Mouse (Mus musculus): ENCODE measurements around the gene Trip11.

Trip11 gene

GRCm38 (mm10) chr12:101897113-101897512, 16.0 kb downstream of the Trip11 start:
- peak; percentile 81 for DNase-seq (ENCODE audit: low read depth)

GRCm38 (mm10) chr12:101893296-101893695, 19.8 kb downstream of the Trip11 start:
- DNase-seq (ENCODE audit: low read depth), result no peak

- no peak for DNase-seq (ENCODE audit: low read depth)
Observed at GRCm38 (mm10) chr12:101892832-101893231, 20.2 kb downstream of the Trip11 start.

GRCm38 (mm10) chr12:101891066-101891465, 22.0 kb downstream of the Trip11 start:
- no peak for DNase-seq (ENCODE audit: low read depth)

- no peak for DNase-seq (ENCODE audit: low read depth)
Observed at GRCm38 (mm10) chr12:101889351-101889750, 23.7 kb downstream of the Trip11 start.

GRCm38 (mm10) chr12:101888312-101888711, 24.8 kb downstream of the Trip11 start:
- no peak for DNase-seq (ENCODE audit: low read depth)

GRCm38 (mm10) chr12:101884926-101885325, 28.1 kb downstream of the Trip11 start:
- DNase-seq (ENCODE audit: low read depth), result no peak

- DNase-seq (ENCODE audit: low read depth), result no peak
Observed at GRCm38 (mm10) chr12:101876374-101876773, 36.7 kb downstream of the Trip11 start.

- DNase-seq (ENCODE audit: low read depth), result peak; percentile 56
Observed at GRCm38 (mm10) chr12:101875107-101875506, 38.0 kb downstream of the Trip11 start.

- no peak for DNase-seq (ENCODE audit: low read depth)
Observed at GRCm38 (mm10) chr12:101862286-101862964, 50.6 kb downstream of the Trip11 start.

GRCm38 (mm10) chr12:101860256-101860655, 52.8 kb downstream of the Trip11 start:
- DNase-seq (ENCODE audit: low read depth), result no peak

- DNase-seq (ENCODE audit: low read depth), result no peak
Observed at GRCm38 (mm10) chr12:101858011-101858410, 55.1 kb downstream of the Trip11 start.

GRCm38 (mm10) chr12:101854336-101854735, 58.7 kb downstream of the Trip11 start:
- no peak for DNase-seq (ENCODE audit: low read depth)

GRCm38 (mm10) chr12:101851846-101852564, 61.1 kb downstream of the Trip11 start:
- DNase-seq (ENCODE audit: low read depth), result no peak

- DNase-seq (ENCODE audit: low read depth), result no peak
Observed at GRCm38 (mm10) chr12:101851314-101851713, 61.8 kb downstream of the Trip11 start.

GRCm38 (mm10) chr12:101836546-101837274, 76.4 kb downstream of the Trip11 start:
- DNase-seq (ENCODE audit: low read depth), result no peak

GRCm38 (mm10) chr12:101834715-101835114, 78.4 kb downstream of the Trip11 start:
- no peak for DNase-seq (ENCODE audit: low read depth)

GRCm38 (mm10) chr12:101833776-101834175, 79.3 kb downstream of the Trip11 start:
- no peak for DNase-seq (ENCODE audit: low read depth)

- DNase-seq (ENCODE audit: low read depth), result no peak
Observed at GRCm38 (mm10) chr12:101833115-101833506, 80.0 kb downstream of the Trip11 start.

GRCm38 (mm10) chr12:101832179-101833114, 80.6 kb downstream of the Trip11 start:
- DNase-seq (ENCODE audit: low read depth), result no peak

GRCm38 (mm10) chr12:101831221-101831620, 81.8 kb downstream of the Trip11 start:
- no peak for DNase-seq (ENCODE audit: low read depth)

- no peak for DNase-seq (ENCODE audit: low read depth)
Observed at GRCm38 (mm10) chr12:101823161-101823560, 89.9 kb downstream of the Trip11 start.
